Mouse (Mus musculus) kidney, embryonic 14.5 days (tissue): Measurements from ENCODE around the gene Mecp2. TPM values are rescaled to one million over a fixed set of nuclear protein-coding genes. Genes with fewer than 3 reads are reported as not detected.

Experiments used
- ATAC-seq: fragments of 200-750 bp; cut with Nextera tagmentation; 2 replicates; pipeline ENCODE4 v1.8.0; 2017; ENCODE audit warnings: moderate number of reproducible peaks, mild to moderate bottlenecking, moderate TSS enrichment, moderate library complexity; ENCODE audit not compliant: low FRiP score, low TSS enrichment
- H3K27ac ChIP-seq: fragments of 300-500 bp; sonication (generic); 2 replicates; pipeline ENCODE4 v1.5.1; 2014; ENCODE audit warnings: low read depth, mild to moderate bottlenecking, low read length, moderate library complexity, mixed read lengths
- H3K27me3 ChIP-seq: fragments of 300-500 bp; sonication (generic); 2 replicates; pipeline ENCODE4 v1.6.1; 2014; ENCODE audit warnings: mild to moderate bottlenecking, low read length; ENCODE audit not compliant: control insufficient read depth, insufficient read depth
- H3K36me3 ChIP-seq: fragments of 300-500 bp; sonication (generic); 2 replicates; pipeline ENCODE4 v1.6.1; 2014; ENCODE audit warnings: low read length, mixed read lengths; ENCODE audit not compliant: control insufficient read depth, insufficient read depth
- H3K4me1 ChIP-seq: fragments of 300-500 bp; sonication (generic); 2 replicates; pipeline ENCODE4 v1.6.1; 2014; ENCODE audit warnings: low read length, mixed read lengths; ENCODE audit not compliant: control insufficient read depth, insufficient read depth
- H3K4me2 ChIP-seq: fragments of 300-500 bp; sonication (generic); replicated peaks from 2 replicates; pipeline ENCODE4 v1.6.1; 2014; ENCODE audit warnings: low read depth, mild to moderate bottlenecking, low read length
- H3K4me3 ChIP-seq: fragments of 300-500 bp; sonication (generic); 2 replicates; pipeline ENCODE4 v1.5.1; 2014; ENCODE audit warnings: mild to moderate bottlenecking, low read length
- H3K9ac ChIP-seq: fragments of 300-500 bp; sonication (generic); 2 replicates; pipeline ENCODE4 v1.6.1; 2014; ENCODE audit warnings: low read depth, mild to moderate bottlenecking, low read length, moderate library complexity
- H3K9me3 ChIP-seq: fragments of 300-500 bp; sonication (generic); 2 replicates; pipeline ENCODE4 v1.6.1; 2016; ENCODE audit warnings: low read length; ENCODE audit not compliant: control insufficient read depth
- WGBS: fragments of 180-500 bp; shearing (Covaris S2); extraction: QIAGEN DNeasy Blood & Tissue Kit; methylation state at CpG from one replicate; pipeline ENCODE4 v1.1.7; 2014; 5-methylcytosine and 5-hydroxymethylcytosine counted together
- polyA plus RNA-seq: library from polyadenylated mRNA; unstranded; fragments of >200 nt; fragmentation: Nextera tagmentation; extraction: Ambion mirVana; gene quantifications from 2 replicates; pipeline ENCODE4 v1.2.1, GENCODE M21; 2014

The Mecp2 gene
- polyA plus RNA-seq, 1 experiment from 2014 or later, result 12.7 TPM

DNA sequence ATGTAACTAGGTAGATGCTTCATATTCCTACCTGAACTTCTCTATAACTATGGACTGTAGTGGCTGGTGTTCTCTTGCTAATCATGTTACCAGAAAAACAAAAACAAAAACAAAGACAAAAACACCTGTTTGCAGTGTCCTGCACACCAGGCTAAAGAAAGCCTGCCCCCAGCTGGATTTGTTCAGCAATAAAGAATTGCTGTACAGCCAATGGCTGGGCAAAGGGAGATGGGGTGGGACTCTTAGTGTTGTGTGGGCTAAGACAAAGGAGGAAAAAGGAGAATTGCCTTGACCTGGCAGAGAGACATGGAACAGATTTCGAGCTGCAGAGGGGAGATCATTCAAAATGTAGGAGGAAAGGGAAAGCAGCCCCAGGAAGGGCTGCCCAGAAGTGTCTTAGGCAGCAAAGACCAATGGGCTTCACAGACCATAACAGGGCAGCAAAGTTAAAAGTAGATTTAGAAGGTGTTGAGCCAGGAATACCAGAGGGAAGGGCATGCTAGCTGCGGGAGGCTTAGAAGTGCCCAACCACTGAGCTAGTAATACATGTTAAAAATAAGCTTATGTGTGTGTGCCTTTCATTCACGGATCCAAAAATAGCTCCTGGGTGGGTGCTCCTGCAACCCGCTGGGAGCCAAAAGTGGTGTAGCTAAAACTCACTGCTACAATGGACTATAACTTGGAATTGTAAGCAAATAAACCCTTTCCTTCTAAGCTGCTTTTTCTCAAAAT, 31.5 kb downstream of the Mecp2 start:
- Histone ChIP-seq H3K36me3 (no peaks in the 10 kb centered on the region), H3K4me1 (no peaks in the 10 kb centered on the region), H3K27ac (no peak overlapping the region), H3K27me3 (no peaks in the 10 kb centered on the region), H3K4me2 (no peak overlapping the region), H3K9ac (no peak overlapping the region), H3K9me3 (no peaks in the 10 kb centered on the region), H3K4me3 (no peak overlapping the region)
- 66% methylated on average over 4 of the region's 4 CpGs for WGBS
- ATAC-seq, result no peak

- WGBS, result 74% methylated on average over 1 of the region's 1 CpGs
- H3K4me3 ChIP-seq, result no peak overlapping the region
- H3K4me1 ChIP-seq, result no peaks in the 10 kb centered on the region
- no peak overlapping the region for H3K9ac ChIP-seq
- no peaks in the 10 kb centered on the region for H3K27me3 ChIP-seq
- no peak for ATAC-seq
- H3K27ac ChIP-seq, result no peak overlapping the region
- H3K9me3 ChIP-seq, result no peaks in the 10 kb centered on the region
- H3K4me2 ChIP-seq, result no peak overlapping the region
- H3K36me3 ChIP-seq, result no peaks in the 10 kb centered on the region
These were observed 40.0 kb downstream of the Mecp2 start for GRCm38 (mm10) chrX:74095130-74095529.

GRCm38 (mm10) chrX:74085601-74086038, 49.5 kb downstream of the Mecp2 start:
- H3K9ac ChIP-seq, result peak overlapping the region; percentile 85
- H3K4me1 ChIP-seq, result no peaks in the 10 kb centered on the region
- H3K27ac ChIP-seq, result peak overlapping the region; percentile 92
- WGBS, result 25% methylated on average over 27 of the region's 27 CpGs
- peak overlapping the region; percentile 58 for H3K4me3 ChIP-seq
- no peaks in the 10 kb centered on the region for H3K36me3 ChIP-seq
- peak; percentile 99 for ATAC-seq
- no peaks in the 10 kb centered on the region for H3K27me3 ChIP-seq
- H3K4me2 ChIP-seq, result peak overlapping the region; percentile 33
- H3K9me3 ChIP-seq, result no peaks in the 10 kb centered on the region

DNA sequence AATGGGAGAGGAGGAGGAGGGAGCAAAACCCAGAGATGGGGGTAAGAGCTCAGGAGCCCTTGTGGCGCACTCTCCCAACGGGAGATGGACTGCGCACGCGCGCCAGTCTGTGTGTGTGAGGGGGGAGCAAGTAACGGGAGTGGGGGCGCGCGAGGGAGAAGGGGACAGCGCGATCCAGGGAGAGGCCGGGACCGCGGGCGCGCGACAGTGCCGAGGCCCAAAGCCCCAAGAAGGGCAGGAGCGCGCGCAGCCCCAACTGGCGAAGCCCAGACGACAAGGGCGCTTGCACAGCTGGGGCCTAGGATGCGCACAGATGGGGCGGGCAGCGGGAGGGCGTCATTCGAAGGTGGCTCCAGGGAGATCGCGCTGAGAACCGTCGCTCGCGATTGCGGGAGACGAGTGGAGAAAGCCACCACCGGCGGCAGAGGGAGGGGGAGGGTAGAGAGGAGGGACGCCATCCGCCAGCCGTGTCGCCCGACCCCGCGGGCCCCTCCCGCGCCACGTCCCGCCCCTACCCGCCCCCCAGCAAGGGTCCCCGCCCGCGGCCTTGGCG, 50.1 kb downstream of the Mecp2 start:
- Histone ChIP-seq H3K9ac (peak overlapping the region; percentile 85), H3K4me2 (peak overlapping the region; percentile 53), H3K9me3 (no peaks in the 10 kb centered on the region), H3K4me3 (peak overlapping the region; percentile 58), H3K4me1 (no peaks in the 10 kb centered on the region), H3K27ac (peak overlapping the region; percentile 92), H3K36me3 (no peaks in the 10 kb centered on the region), H3K27me3 (no peaks in the 10 kb centered on the region)
- 36% methylated on average over 30 of the region's 56 CpGs for WGBS
- ATAC-seq, result peak; percentile 84

DNA sequence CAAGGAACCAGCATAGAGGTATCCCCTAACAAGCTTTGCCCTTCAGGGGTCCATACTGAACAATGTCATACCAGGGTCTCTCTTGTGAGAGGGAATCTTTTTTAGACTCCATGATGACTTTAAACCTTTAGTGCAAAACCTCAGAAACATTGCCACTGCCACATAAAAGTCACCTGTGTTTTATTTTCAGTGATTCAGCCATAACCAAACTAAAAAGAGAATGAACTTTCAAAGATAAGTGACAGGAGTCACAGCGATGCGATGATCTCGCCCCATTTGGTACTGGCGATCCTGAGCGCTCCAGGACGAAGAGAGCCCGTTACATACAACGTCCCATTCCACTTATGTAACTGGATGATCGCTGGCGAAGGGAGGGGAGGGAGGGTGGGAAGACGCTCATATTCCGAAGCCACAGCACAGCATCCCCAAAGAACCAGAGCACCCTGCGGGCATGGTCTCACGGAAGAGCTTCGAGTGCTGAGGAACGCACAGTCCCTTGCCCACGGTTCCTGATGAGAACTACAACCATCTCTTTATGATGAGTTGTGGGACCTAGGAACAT, 50.8 kb downstream of the Mecp2 start:
- peak overlapping the region; percentile 85 for H3K9ac ChIP-seq
- no peaks in the 10 kb centered on the region; the same call in 1 of the 2 replicates for H3K36me3 ChIP-seq
- no peaks in the 10 kb centered on the region for H3K4me1 ChIP-seq
- no peaks in the 10 kb centered on the region for H3K27me3 ChIP-seq
- 28% methylated on average over 17 of the region's 17 CpGs for WGBS
- no peaks in the 10 kb centered on the region for H3K9me3 ChIP-seq
- peak overlapping the region; percentile 58 for H3K4me3 ChIP-seq
- peak overlapping the region; percentile 53 for H3K4me2 ChIP-seq
- 0 out of 2 replicates have a peak overlapping the region, but pooled peaks have one; percentile 92 for H3K27ac ChIP-seq
- ATAC-seq, result no peak

- H3K9me3 ChIP-seq, result no peaks in the 10 kb centered on the region
- ATAC-seq, result no peak
- peaks cover 4% of the 10 kb centered on the region; the same call in 1 of the 2 replicates for H3K36me3 ChIP-seq
- H3K9ac ChIP-seq, result no peak overlapping the region
- H3K27ac ChIP-seq, result no peak overlapping the region
- H3K4me3 ChIP-seq, result no peak overlapping the region
- H3K4me2 ChIP-seq, result no peak overlapping the region
- no peaks in the 10 kb centered on the region for H3K4me1 ChIP-seq
- no peaks in the 10 kb centered on the region for H3K27me3 ChIP-seq
These were observed 64.4 kb downstream of the Mecp2 start for GRCm38 (mm10) chrX:74070794-74071193.

- H3K4me2 ChIP-seq, result no peak overlapping the region
- ATAC-seq, result no peak
- peaks cover 3% of the 10 kb centered on the region; the same call in 1 of the 2 replicates for H3K36me3 ChIP-seq
- H3K4me1 ChIP-seq, result no peaks in the 10 kb centered on the region
- H3K27me3 ChIP-seq, result no peaks in the 10 kb centered on the region
- no peak overlapping the region for H3K27ac ChIP-seq
- no peak overlapping the region for H3K9ac ChIP-seq
- WGBS, result 83% methylated on average over 9 of the region's 9 CpGs
- no peaks in the 10 kb centered on the region for H3K9me3 ChIP-seq
- no peak overlapping the region for H3K4me3 ChIP-seq
These were observed 67.3 kb downstream of the Mecp2 start for GRCm38 (mm10) chrX:74067891-74068290.

DNA sequence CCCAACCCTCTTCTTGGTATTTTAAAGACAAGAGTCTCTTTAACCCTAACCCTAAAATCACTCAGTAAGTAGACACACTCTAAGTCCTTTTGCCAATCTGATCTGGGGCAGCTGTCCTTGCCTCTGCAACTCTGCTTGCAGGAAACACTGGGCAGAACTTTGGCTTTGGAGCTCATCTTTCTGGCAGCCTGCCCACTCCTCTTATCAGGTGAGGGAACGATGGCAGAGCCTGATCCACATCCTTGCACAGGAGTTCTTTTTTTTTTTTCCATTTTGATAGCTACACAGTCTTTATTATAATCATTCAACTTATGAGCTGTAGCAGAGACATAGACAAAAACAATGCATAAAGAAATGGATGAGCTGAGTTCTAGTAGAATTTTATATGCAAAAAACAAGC, 90.1 kb downstream of the Mecp2 start:
- ATAC-seq, result no peak
- H3K4me3 ChIP-seq, result no peak overlapping the region
- no peak overlapping the region for H3K9ac ChIP-seq
- no peaks in the 10 kb centered on the region for H3K9me3 ChIP-seq
- 75% methylated on average over 1 of the region's 1 CpGs for WGBS
- H3K4me2 ChIP-seq, result no peak overlapping the region
- no peaks in the 10 kb centered on the region for H3K36me3 ChIP-seq
- no peaks in the 10 kb centered on the region for H3K4me1 ChIP-seq
- no peak overlapping the region for H3K27ac ChIP-seq
- no peaks in the 10 kb centered on the region for H3K27me3 ChIP-seq
